Mouse (Mus musculus): Measurements from ENCODE around the gene Stk36. TPM values are rescaled to one million over a fixed set of nuclear protein-coding genes. Genes with fewer than 3 reads are reported as not detected.

The Stk36 gene
- total RNA-seq, 4 experiments from 2014 or later: 3.5 to 8.0 (median 5.4) TPM

GRCm38 (mm10) chr1:74665153-74665552, 63.9 kb downstream of the Stk36 start:
- DNase-seq (ENCODE audit: low spot score in 2 of 2): no peak

GRCm38 (mm10) chr1:74668371-74668770, 67.1 kb downstream of the Stk36 start:
- no peak for DNase-seq (ENCODE audit: low spot score in 2 of 2)

- no peak for DNase-seq (ENCODE audit: low spot score in 2 of 2)
These were observed 71.5 kb downstream of the Stk36 start for GRCm38 (mm10) chr1:74672731-74673130.

- DNase-seq (ENCODE audit: low spot score in 2 of 2): no peak
These were observed 75.6 kb downstream of the Stk36 start for GRCm38 (mm10) chr1:74676863-74677262.

GRCm38 (mm10) chr1:74677843-74678242, 76.6 kb downstream of the Stk36 start:
- no peak for DNase-seq (ENCODE audit: low spot score in 2 of 2)

Small RNAs within 50 kb of the gene (microRNA-seq; reads per million reads assigned to microRNA genes)
- gene Gm25035: 0 reads per million in 2 experiments

Other genes with a start within 250 kb of the Stk36 start
- 1 to 10 TPM; 1.7 to 3.3 (median 2.2) TPM for gene Catip, start 239.3 kb upstream of the Stk36 start, total RNA-seq (2022)
- gene Slc11a1, start 226.2 kb upstream of the Stk36 start, total RNA-seq (2022): 10 to 100 TPM in 2 of 4 experiments, 1 to 10 TPM in 2; 5.5 to 68.6 (median 30.6) TPM
- 10 to 100 TPM; 27.6 to 33.4 (median 31.6) TPM for gene Ctdsp1, start 209.9 kb upstream of the Stk36 start, total RNA-seq (2022)
- under 1 TPM; 0.71 to 0.92 (median 0.82) TPM for gene Vil1, start 192.1 kb upstream of the Stk36 start, total RNA-seq (2022)
- gene Cnot9, start 95.4 kb upstream of the Stk36 start, total RNA-seq (2022): 10 to 100 TPM; 22.7 to 25.7 (median 24.6) TPM
- gene Plcd4, start 58.6 kb upstream of the Stk36 start, total RNA-seq (2022): 10 to 100 TPM; 22.0 to 29.6 (median 23.6) TPM
- gene Usp37, start 57.2 kb upstream of the Stk36 start, total RNA-seq (2022): 10 to 100 TPM; 22.1 to 31.4 (median 24.3) TPM
- gene Zfp142, start 13.2 kb upstream of the Stk36 start, total RNA-seq (2022): 10 to 100 TPM; 28.4 to 36.8 (median 31.7) TPM
- 10 to 100 TPM; 20.3 to 25.2 (median 23.4) TPM for gene Bcs1l, start 13.2 kb upstream of the Stk36 start, total RNA-seq (2022)
- gene Rnf25, start within 50 bp of the Stk36 start, total RNA-seq (2022): 10 to 100 TPM; 62.0 to 85.5 (median 67.7) TPM
- gene Ttll4, start 60.3 kb downstream of the Stk36 start, total RNA-seq (2022): 10 to 100 TPM; 25.5 to 35.9 (median 31.1) TPM
- 1 to 10 TPM; 6.0 to 7.1 (median 7.0) TPM for gene Cyp27a1, start 112.1 kb downstream of the Stk36 start, total RNA-seq (2022)
- under 1 TPM in 3 of 4 experiments, not detected in 1; 0.16 to 0.36 (median 0.19) TPM for gene Prkag3, start 147.8 kb downstream of the Stk36 start, total RNA-seq (2022)
- 1 to 10 TPM; 1.0 to 1.7 (median 1.4) TPM for gene Wnt6, start 170.4 kb downstream of the Stk36 start, total RNA-seq (2022)
- gene Wnt10a, start 190.1 kb downstream of the Stk36 start, total RNA-seq (2022): 1 to 10 TPM; 2.5 to 4.3 (median 3.3) TPM

Measured in layer of hippocampus, adult 8-10 months (tissue).